Mouse (Mus musculus): Measurements from ENCODE around the gene Kif5a. TPM values are rescaled to one million over a fixed set of nuclear protein-coding genes. Genes with fewer than 3 reads are reported as not detected.
A peak's percentile ranks its signal among the peaks of the same experiment; 100 is the strongest.

Gene Kif5a
- polyA plus RNA-seq, 1 experiment from 2014 or later = 3.7 TPM

GRCm38 (mm10) chr10:127303136-127303535 is 40.0 kb upstream of the Kif5a start:
- Histone ChIP-seq H3K4me2 (replicated peaks; ENCODE audit: low read depth) (no peak overlapping the region), H3K27me3 (replicated peaks; ENCODE audit: control insufficient read depth, insufficient read depth, low read length) (no peaks in the 10 kb centered on the region), H3K4me1 (replicated peaks; ENCODE audit: control insufficient read depth, insufficient read depth, low read length) (no peaks in the 10 kb centered on the region), H3K9me3 (ENCODE audit: control insufficient read depth) (no peaks in the 10 kb centered on the region), H3K27ac (ENCODE audit: low read depth, low read length) (no peak overlapping the region), H3K4me3 (ENCODE audit: low read depth, low read length) (no peak overlapping the region), H3K9ac (ENCODE audit: low read depth, low read length) (no peak overlapping the region), H3K36me3 (ENCODE audit: control insufficient read depth, insufficient read depth) (peaks cover 87% of the 10 kb centered on the region)
- 94% methylated on average over 11 of the region's 11 CpGs for WGBS
- TF ChIP-seq CTCF (IDR thresholded peaks at IDR 0.05; ENCODE audit: low read depth) = no peak
- no peak for ATAC-seq

GRCm38 (mm10) chr10:127300361-127300760 is 37.2 kb upstream of the Kif5a start:
- Histone ChIP-seq H3K9me3 (ENCODE audit: control insufficient read depth) (no peaks in the 10 kb centered on the region), H3K27ac (ENCODE audit: low read depth, low read length) (no peak overlapping the region), H3K36me3 (ENCODE audit: control insufficient read depth, insufficient read depth) (peaks cover 89% of the 10 kb centered on the region), H3K27me3 (replicated peaks; ENCODE audit: control insufficient read depth, insufficient read depth, low read length) (no peaks in the 10 kb centered on the region), H3K9ac (ENCODE audit: low read depth, low read length) (no peak overlapping the region), H3K4me1 (replicated peaks; ENCODE audit: control insufficient read depth, insufficient read depth, low read length) (no peaks in the 10 kb centered on the region), H3K4me3 (ENCODE audit: low read depth, low read length) (no peak overlapping the region), H3K4me2 (replicated peaks; ENCODE audit: low read depth) (no peak overlapping the region)
- 93% methylated on average over 6 of the region's 6 CpGs for WGBS
- no peak for ATAC-seq
- no peak for TF ChIP-seq CTCF (IDR thresholded peaks at IDR 0.05; ENCODE audit: low read depth)

DNA sequence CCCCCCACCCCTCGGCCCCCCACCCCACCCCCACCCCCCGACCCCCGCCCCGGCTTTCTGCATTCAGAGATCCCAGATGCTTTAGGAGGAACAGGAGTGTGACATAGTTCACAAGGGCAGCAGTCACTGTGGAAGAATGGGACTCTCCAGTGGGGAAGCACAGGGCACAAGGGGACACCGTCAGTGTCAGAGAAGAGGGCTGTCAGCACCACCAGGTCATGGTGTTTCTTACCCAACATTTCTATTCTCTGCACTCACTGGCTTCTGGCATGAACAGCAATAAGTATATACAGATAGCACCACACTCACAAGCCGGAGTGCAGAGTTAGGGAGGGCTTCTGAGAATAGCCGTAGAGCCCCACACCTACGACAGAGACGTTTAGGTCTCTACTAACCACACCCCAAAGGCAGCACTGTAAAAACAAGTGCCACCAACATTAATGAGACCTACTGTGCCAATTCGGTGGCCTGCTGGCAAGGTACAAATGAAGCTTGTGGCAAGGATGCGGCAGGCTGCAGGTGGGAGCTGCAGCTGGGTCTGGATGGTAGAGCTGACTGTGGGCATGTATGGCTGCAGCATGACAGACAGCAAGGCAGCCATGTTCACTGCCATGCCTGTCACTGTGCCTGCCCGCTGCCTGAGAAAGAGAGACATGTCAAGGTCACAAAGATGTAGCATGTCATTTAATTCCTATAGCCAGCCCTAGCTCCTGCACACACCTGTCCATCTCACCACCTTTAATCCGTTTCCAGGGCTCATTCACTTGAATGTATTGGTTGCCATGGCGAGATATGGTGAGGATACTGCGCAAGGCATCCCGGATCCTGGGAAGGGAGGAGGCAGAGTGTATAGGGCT is 34.1 kb upstream of the Kif5a start:
- no peaks in the 10 kb centered on the region for H3K9me3 ChIP-seq (ENCODE audit: control insufficient read depth)
- H3K27ac ChIP-seq (ENCODE audit: low read depth, low read length) = no peak overlapping the region
- H3K4me3 ChIP-seq (ENCODE audit: low read depth, low read length) = no peak overlapping the region
- no peak overlapping the region for H3K4me2 ChIP-seq (replicated peaks; ENCODE audit: low read depth)
- no peak for TF ChIP-seq CTCF (IDR thresholded peaks at IDR 0.05; ENCODE audit: low read depth)
- H3K36me3 ChIP-seq (ENCODE audit: control insufficient read depth, insufficient read depth) = peaks cover 84% of the 10 kb centered on the region
- peaks cover 7% of the 10 kb centered on the region for H3K4me1 ChIP-seq (replicated peaks; ENCODE audit: control insufficient read depth, insufficient read depth, low read length)
- no peak for ATAC-seq
- no peak overlapping the region for H3K9ac ChIP-seq (ENCODE audit: low read depth, low read length)
- H3K27me3 ChIP-seq (replicated peaks; ENCODE audit: control insufficient read depth, insufficient read depth, low read length) = no peaks in the 10 kb centered on the region
- WGBS = 85% methylated on average over 16 of the region's 16 CpGs

- no peak overlapping the region for H3K4me2 ChIP-seq (replicated peaks; ENCODE audit: low read depth)
- no peak for ATAC-seq
- no peak overlapping the region for H3K9ac ChIP-seq (ENCODE audit: low read depth, low read length)
- H3K4me3 ChIP-seq (ENCODE audit: low read depth, low read length) = no peak overlapping the region
- no peaks in the 10 kb centered on the region for H3K27me3 ChIP-seq (replicated peaks; ENCODE audit: control insufficient read depth, insufficient read depth, low read length)
- no peaks in the 10 kb centered on the region for H3K9me3 ChIP-seq (ENCODE audit: control insufficient read depth)
- no peak for TF ChIP-seq CTCF (IDR thresholded peaks at IDR 0.05; ENCODE audit: low read depth)
- H3K4me1 ChIP-seq (replicated peaks; ENCODE audit: control insufficient read depth, insufficient read depth, low read length) = peaks cover 15% of the 10 kb centered on the region
- peak overlapping the region; percentile 21 for H3K27ac ChIP-seq (ENCODE audit: low read depth, low read length)
- H3K36me3 ChIP-seq (ENCODE audit: control insufficient read depth, insufficient read depth) = peaks cover 77% of the 10 kb centered on the region
- WGBS = 80% methylated on average over 24 of the region's 24 CpGs
Observed at GRCm38 (mm10) chr10:127295986-127296794, 33.0 kb upstream of the Kif5a start.

GRCm38 (mm10) chr10:127294895-127295510 is 31.9 kb upstream of the Kif5a start:
- H3K4me1 ChIP-seq (replicated peaks; ENCODE audit: control insufficient read depth, insufficient read depth, low read length) = peaks cover 15% of the 10 kb centered on the region
- H3K36me3 ChIP-seq (ENCODE audit: control insufficient read depth, insufficient read depth) = peaks cover 65% of the 10 kb centered on the region
- ATAC-seq = no peak
- 0 out of 2 replicates have a peak overlapping the region, but pooled peaks have one; percentile 23 for H3K27ac ChIP-seq (ENCODE audit: low read depth, low read length)
- no peak overlapping the region for H3K4me2 ChIP-seq (replicated peaks; ENCODE audit: low read depth)
- no peak overlapping the region for H3K9ac ChIP-seq (ENCODE audit: low read depth, low read length)
- no peaks in the 10 kb centered on the region for H3K9me3 ChIP-seq (ENCODE audit: control insufficient read depth)
- WGBS = 85% methylated on average over 10 of the region's 10 CpGs
- TF ChIP-seq CTCF (IDR thresholded peaks at IDR 0.05; ENCODE audit: low read depth) = no peak
- H3K27me3 ChIP-seq (replicated peaks; ENCODE audit: control insufficient read depth, insufficient read depth, low read length) = no peaks in the 10 kb centered on the region
- no peak overlapping the region for H3K4me3 ChIP-seq (ENCODE audit: low read depth, low read length)

DNA sequence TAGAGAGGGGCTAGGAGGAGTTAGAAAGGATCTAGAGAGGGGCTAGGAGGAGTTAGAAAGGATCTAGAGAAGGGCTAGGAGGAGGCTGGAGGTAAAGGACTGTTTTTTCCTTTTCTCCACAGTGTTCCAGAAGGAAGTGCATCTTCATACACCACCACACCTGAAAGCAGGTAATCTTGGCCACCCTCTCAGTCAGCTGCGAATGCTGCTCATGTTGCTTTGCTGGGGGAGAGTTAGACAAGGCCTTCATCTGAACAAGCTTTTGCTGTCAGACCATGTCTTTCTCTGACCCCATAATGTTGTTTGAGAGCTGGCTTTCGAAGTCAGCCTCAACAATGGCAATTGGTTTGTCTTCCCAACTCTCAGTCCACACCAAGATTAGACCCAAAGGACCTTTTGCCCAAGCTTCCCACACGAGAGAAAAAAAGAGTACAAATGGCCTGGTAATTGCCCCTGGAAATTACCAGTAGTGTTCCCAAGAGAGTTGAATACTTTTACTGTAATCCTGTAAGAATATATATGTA is 30.5 kb upstream of the Kif5a start:
- no peak for TF ChIP-seq CTCF (IDR thresholded peaks at IDR 0.05; ENCODE audit: low read depth)
- H3K4me2 ChIP-seq (replicated peaks; ENCODE audit: low read depth) = no peak overlapping the region
- no peaks in the 10 kb centered on the region for H3K9me3 ChIP-seq (ENCODE audit: control insufficient read depth)
- WGBS = 78% methylated on average over 3 of the region's 3 CpGs
- peaks cover 15% of the 10 kb centered on the region for H3K4me1 ChIP-seq (replicated peaks; ENCODE audit: control insufficient read depth, insufficient read depth, low read length)
- no peak for ATAC-seq
- H3K36me3 ChIP-seq (ENCODE audit: control insufficient read depth, insufficient read depth) = peaks cover 52% of the 10 kb centered on the region
- H3K27ac ChIP-seq (ENCODE audit: low read depth, low read length) = no peak overlapping the region; the same call in 1 of the 2 replicates
- H3K27me3 ChIP-seq (replicated peaks; ENCODE audit: control insufficient read depth, insufficient read depth, low read length) = no peaks in the 10 kb centered on the region
- H3K4me3 ChIP-seq (ENCODE audit: low read depth, low read length) = no peak overlapping the region
- H3K9ac ChIP-seq (ENCODE audit: low read depth, low read length) = no peak overlapping the region

Data from intestine, postnatal 0 days (tissue).